Mouse (Mus musculus): ENCODE data around the gene Rps16.

DNA sequence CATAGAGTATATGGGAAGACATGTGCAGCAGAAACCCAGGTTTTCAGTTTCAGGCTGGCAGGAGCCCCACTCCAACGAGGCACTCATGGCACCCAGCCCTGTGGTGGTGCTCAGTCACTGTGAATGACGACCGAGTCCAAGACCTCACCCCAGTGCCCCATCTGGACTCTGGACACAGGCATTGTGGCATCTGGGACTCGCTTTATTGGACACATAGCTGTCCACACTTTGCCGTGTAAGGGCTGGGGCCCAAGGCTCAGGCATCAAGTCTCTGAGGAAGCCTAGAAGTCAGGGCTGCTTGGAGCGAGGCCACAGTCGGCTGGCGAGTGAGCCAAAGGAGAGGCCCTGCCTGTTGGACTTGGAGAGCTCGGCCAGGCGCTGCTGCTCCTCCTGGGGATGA, 44.8 kb upstream of the Rps16 start:
- TF ChIP-seq CEBPB (IDR thresholded peaks at IDR 0.05; ENCODE audit: low read depth), result no peak
- no peak for TF ChIP-seq CTCF (IDR thresholded peaks at IDR 0.05; ENCODE audit: control insufficient read depth, insufficient read depth, insufficient read length)
